Mouse (Mus musculus): Measurements from ENCODE around the gene Acap2. TPM values are rescaled to one million over a fixed set of nuclear protein-coding genes. Genes with fewer than 3 reads are reported as not detected.

Acap2 gene
- total RNA-seq, 2 experiments from 2014 or later = 9.5 to 10.8 TPM

GRCm38 (mm10) chr16:31159491-31159890 lies 41.6 kb downstream of the Acap2 start:
- Histone ChIP-seq H3K27ac (no peak overlapping the region), H3K4me3 (no peak overlapping the region)
- no peak for TF ChIP-seq CTCF (IDR thresholded peaks at IDR 0.05)
- intact Hi-C loops (cut with DNase I) = no loop called here
- no peak for DNase-seq

DNA sequence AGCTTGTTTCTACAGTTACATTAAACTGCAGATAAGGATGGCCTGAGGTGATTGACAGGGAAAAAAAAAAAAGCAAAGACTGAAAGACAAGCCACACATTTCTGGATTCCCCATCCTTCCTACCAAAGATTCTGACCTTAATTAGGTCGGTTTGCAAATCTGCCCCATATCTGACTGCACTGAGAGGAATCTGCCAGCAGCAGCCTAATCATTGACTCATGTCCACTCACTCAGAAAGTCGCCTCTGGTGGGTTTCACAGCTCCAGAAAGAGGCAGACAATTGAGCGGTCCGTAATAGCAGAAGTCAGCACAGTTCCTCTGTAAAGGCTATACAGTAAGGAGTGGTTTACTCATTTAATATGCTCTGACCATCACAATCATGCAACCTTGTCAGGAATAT lies 51.2 kb downstream of the Acap2 start:
- intact Hi-C loops (cut with DNase I) = no loop called here
- no peak for TF ChIP-seq CTCF (IDR thresholded peaks at IDR 0.05)
- Histone ChIP-seq H3K27ac (no peak overlapping the region), H3K4me3 (no peak overlapping the region)
- DNase-seq = no peak

- TF ChIP-seq CTCF (IDR thresholded peaks at IDR 0.05) = no peak
- Histone ChIP-seq H3K4me3 (no peak overlapping the region), H3K27ac (no peak overlapping the region)
- intact Hi-C loops (cut with DNase I) = no loop called here
- DNase-seq = no peak
Measured at GRCm38 (mm10) chr16:31148891-31149290, 52.2 kb downstream of the Acap2 start.

DNA sequence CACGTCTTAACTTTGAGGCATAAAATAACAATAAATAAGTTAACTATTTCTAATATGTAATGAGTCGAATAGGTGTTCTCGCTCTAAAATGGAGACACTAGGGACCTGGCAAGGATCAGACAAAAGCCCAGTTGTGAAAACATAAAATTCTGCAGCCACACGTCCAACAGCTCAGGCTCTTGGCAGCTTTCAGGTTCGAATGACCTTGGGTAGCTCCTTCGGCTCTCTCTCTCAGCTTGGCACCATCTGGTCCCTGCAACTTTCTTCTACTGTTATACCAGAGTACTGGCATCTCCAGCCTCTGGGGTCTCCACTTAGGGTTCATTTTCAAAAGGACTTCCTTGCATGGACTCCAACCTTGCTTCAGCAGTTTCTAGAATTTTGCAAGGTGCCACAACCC lies 53.3 kb downstream of the Acap2 start:
- DNase-seq = no peak
- H3K4me3 ChIP-seq = no peak overlapping the region
- intact Hi-C loops (cut with DNase I) = no loop called here
- TF ChIP-seq CTCF (IDR thresholded peaks at IDR 0.05) = no peak
- no peak overlapping the region for H3K27ac ChIP-seq

DNA sequence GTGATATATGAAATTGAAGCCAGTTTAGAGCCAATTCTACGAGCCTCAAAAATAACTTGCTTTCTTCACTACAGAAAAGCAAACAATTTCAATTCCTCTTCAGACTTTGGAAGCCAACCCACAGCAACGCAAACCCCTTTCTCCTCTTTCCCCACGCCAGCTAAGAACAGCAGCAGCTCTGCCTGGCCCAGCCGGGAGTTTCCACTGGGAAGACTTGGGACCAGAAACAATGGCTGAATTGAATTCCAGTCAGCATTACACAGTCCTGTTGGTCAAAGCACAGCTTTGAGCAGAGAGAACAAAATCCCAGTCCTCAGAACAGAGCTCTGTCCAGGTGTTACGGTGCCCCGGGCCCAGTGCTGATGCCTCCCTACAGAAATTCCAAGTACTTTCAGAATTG lies 59.1 kb downstream of the Acap2 start:
- no peak for DNase-seq
- TF ChIP-seq CTCF (IDR thresholded peaks at IDR 0.05) = no peak
- no peak overlapping the region for H3K4me3 ChIP-seq
- H3K27ac ChIP-seq = no peak overlapping the region
- intact Hi-C loops (cut with DNase I) = no loop called here

DNA sequence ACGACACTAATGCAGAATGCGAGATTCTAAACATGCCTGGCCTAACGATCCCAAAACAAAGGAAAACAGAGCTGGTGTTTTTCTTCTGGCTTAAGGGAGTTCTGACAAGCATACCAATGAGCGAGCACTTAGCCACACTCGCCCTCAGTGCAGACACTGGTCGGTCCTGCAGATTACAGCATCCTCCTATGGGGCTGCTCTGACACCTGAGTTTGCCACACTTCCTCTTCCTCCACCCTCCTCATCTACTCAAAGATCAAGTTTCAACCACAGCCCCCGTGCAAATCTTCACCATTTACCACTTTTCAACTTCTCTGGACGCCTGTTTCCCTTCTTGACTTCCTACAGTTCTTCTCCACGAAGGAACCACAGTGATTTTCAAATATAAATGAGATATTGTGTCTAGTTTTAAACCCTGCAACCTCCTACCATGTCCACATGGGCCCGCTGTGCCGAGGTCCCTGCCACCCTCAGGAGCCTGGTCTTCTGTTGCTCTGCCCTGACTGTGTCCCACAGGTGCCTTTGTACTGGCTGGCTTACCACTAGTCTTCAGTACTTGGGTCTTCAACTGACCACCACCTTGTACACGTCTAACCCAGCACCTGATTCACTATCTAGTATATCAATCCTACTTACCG lies 64.3 kb downstream of the Acap2 start:
- intact Hi-C loops (cut with DNase I) = no loop called here
- no peak for TF ChIP-seq CTCF (IDR thresholded peaks at IDR 0.05)
- Histone ChIP-seq H3K4me3 (no peak overlapping the region), H3K27ac (no peak overlapping the region)
- DNase-seq = no peak

DNA sequence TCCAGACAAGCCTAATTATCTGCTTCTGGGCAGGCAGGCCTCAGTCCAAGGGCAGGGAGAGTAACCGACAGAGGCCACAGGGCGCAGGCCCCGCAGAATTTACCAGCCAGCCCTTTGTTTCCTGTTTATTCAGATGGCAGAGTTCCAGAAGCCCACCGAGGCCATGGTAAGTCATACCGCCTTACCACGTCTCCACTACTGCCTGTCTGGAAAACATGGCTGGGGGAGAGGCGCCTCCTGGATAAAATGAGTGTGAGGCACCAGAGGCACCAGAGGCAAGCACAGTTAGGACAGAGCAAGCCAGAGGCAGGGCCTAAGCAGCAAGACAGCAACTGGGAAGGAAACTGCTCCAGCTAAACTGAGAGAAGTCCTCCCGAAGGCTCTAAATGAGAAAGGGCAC lies 65.5 kb downstream of the Acap2 start:
- no peak for DNase-seq
- Histone ChIP-seq H3K4me3 (no peak overlapping the region), H3K27ac (no peak overlapping the region)
- no peak for TF ChIP-seq CTCF (IDR thresholded peaks at IDR 0.05)
- intact Hi-C loops (cut with DNase I) = no loop called here

DNA sequence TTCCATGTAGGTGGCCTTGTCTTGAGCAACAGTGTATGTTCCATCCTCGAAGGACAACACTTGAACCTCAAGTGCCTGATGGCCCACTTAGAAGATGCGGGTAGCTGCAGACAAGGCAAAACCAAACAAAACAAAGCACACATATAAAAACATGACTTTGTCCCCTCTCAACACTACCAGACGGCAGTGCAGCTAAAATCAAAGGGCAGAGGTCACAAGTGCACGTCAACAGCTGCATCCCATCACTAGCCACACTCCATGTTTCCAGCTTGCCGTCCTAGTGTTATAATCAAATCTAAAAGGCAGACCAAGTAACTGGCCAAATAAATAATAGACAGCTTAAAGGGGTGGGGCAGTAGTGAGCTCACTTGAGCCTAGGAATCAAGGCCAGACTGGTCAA lies 69.5 kb downstream of the Acap2 start:
- Histone ChIP-seq H3K27ac (no peak overlapping the region), H3K4me3 (no peak overlapping the region)
- intact Hi-C loops (cut with DNase I) = no loop called here
- no peak for DNase-seq
- TF ChIP-seq CTCF (IDR thresholded peaks at IDR 0.05) = no peak

DNA sequence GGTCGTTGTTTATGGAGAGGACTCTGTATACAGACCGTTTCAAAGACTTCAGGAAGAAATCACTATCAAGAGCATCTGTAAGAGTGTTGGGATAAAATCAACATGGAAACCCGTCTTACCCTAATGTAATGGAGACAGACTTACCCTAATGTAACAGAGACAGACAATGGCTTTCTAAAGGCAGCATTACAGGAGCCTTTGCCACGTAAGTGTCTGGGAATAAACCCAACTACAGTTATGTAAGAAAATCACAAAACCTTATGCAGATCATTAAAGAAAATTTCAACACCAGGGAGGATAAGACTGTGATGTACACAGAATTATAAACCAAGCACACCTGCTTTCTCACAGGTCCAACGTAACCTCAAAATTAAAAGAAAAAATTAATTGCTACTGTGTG lies 72.9 kb downstream of the Acap2 start:
- Histone ChIP-seq H3K4me3 (no peak overlapping the region), H3K27ac (no peak overlapping the region)
- no peak for DNase-seq
- intact Hi-C loops (cut with DNase I) = no loop called here
- TF ChIP-seq CTCF (IDR thresholded peaks at IDR 0.05) = no peak

GRCm38 (mm10) chr16:31124991-31125390 lies 76.1 kb downstream of the Acap2 start:
- TF ChIP-seq CTCF (IDR thresholded peaks at IDR 0.05) = no peak
- intact Hi-C loops (cut with DNase I) = no loop called here
- H3K27ac ChIP-seq = no peak overlapping the region

DNA sequence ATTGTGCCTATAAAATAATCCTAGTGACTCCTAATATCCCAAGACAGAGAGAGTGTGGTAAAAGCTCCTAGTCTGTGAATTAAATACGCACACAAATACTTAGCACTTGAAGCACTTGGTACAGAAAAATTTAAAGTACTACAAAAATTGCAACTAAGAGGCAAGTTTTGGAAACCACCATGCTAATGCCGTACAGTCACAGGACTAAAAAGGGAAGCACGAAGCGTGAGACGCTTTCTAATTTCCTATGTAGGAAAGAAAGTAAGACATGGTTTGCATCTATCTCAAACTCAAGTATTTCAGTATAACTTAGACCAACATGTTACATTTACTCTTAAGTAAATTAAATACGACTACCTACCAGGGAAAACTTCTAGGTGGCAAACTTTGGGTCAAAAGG lies 79.4 kb downstream of the Acap2 start:
- intact Hi-C loops (cut with DNase I) = no loop called here
- no peak for TF ChIP-seq CTCF (IDR thresholded peaks at IDR 0.05)
- H3K27ac ChIP-seq = no peak overlapping the region
- no peak overlapping the region for H3K4me3 ChIP-seq
- no peak for DNase-seq

More at GRCm38 (mm10) chr16:31124991-31125390, 76.1 kb downstream of the Acap2 start:
- no peak overlapping the region for H3K4me3 ChIP-seq
- DNase-seq = no peak

DNA sequence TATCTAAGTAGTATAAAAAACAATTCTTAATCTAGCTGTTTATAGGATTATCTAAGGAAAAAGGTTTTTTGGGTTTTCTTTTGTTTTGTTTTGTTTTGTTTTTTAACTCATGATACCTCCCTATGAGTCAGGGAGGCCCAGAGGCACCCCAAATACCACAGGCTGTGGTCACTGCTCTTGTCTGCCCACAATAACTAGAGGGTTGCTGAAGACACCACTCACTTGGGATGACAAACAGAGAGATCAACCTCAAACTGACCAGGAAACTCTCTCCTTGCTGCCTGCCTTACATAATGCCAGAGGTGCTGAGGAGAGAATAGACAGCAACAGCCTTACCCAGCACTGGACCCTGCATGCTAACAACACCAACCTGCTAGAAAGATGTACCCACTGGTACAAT lies 87.4 kb downstream of the Acap2 start:
- no peak for DNase-seq
- H3K4me3 ChIP-seq = no peak overlapping the region
- no peak overlapping the region for H3K27ac ChIP-seq
- intact Hi-C loops (cut with DNase I) = loop anchor here (2.0 kb wide), 1 partner anchor 13 kb away; no protein-coding TSS in a partner anchor
- TF ChIP-seq CTCF (IDR thresholded peaks at IDR 0.05) = no peak

DNA sequence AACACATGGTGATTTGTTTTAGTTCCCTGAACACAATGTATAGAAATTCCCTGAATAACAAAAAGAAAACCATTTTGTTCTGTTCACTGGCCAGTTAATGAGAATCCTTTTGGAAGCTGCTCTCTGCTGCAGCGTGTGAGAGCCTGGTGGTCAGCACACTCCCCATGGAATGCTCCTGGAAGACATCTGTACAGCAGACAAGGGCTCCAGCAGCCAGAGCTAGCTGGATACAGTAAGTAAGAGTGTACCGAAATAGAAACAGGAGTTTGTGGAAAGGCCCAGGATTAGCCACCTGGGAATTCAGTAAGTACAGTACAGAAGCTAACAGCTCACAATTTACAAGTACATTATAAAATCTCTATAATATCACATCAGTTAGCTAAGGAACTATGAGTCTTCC lies 99.7 kb downstream of the Acap2 start:
- TF ChIP-seq CTCF (IDR thresholded peaks at IDR 0.05) = no peak
- Histone ChIP-seq H3K27ac (no peak overlapping the region), H3K4me3 (no peak overlapping the region)
- no peak for DNase-seq
- intact Hi-C loops (cut with DNase I) = no loop called here

DNA sequence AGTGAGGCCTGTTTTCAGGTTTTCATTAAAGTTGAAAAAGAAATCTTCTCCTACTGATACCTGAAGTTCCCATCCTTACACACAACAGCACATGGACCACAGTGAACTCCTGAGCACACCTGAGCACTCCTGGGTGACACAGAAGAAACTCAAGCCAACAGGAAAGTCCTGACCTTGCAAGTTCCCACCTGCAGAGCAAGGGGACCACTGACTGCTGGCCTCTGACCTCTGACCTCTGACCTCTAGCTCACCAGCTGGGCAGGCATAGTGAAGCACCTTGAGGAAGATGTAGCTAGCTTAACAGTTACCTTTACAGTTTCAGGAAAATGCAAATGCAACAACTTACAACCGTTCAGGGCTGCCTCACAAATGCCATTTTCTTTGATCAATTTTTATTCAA lies 101.1 kb downstream of the Acap2 start:
- DNase-seq = no peak
- intact Hi-C loops (cut with DNase I) = no loop called here

More for the DNA sequence above, 101.1 kb downstream of the Acap2 start:
- TF ChIP-seq CTCF (IDR thresholded peaks at IDR 0.05) = no peak
- Histone ChIP-seq H3K27ac (no peak overlapping the region), H3K4me3 (no peak overlapping the region)

Data from gastrocnemius, adult 2 months (tissue).